Mouse (Mus musculus) liver, adult 2 months (tissue): ENCODE measurements around the gene Mrpl52.

Experiments
- CTCF ChIP-seq: fragments of 200-500 bp; IDR thresholded peaks from 2 replicates; pipeline ENCODE4 v1.5.1; 2011; ENCODE audit warnings: low read depth, low read length, control low read depth
- POLR2A ChIP-seq: fragments of 200-500 bp; IDR thresholded peaks from 2 replicates; pipeline ENCODE4 v1.6.1; 2011; ENCODE audit warnings: low read length, control low read depth; ENCODE audit not compliant: insufficient read depth; ENCODE audit errors: extremely low read depth

GRCm38 (mm10) chr14:54409980-54410810, 16.5 kb upstream of the Mrpl52 start:
- TF ChIP-seq CTCF (no peak), POLR2A (no peak)
